Mouse (Mus musculus) neural tube, embryonic 14.5 days (tissue): ENCODE data around the gene Uimc1. TPM values are rescaled to one million over a fixed set of nuclear protein-coding genes. Genes with fewer than 3 reads are reported as not detected.

Source experiments
- ATAC-seq: fragments of 200-750 bp; cut with Nextera tagmentation; 2 replicates; pipeline ENCODE4 v1.8.0; 2017; ENCODE audit warnings: low read depth, mild to moderate bottlenecking, moderate TSS enrichment, moderate library complexity
- H3K27ac ChIP-seq: fragments of 300-500 bp; sonication (generic); 2 replicates; pipeline ENCODE4 v1.5.1; 2014; ENCODE audit warnings: low read depth, mild to moderate bottlenecking, control low read depth, low read length, moderate library complexity, mixed read lengths
- H3K27me3 ChIP-seq: fragments of 300-500 bp; sonication (generic); 2 replicates; pipeline ENCODE4 v1.6.1; 2014; ENCODE audit warnings: low read length; ENCODE audit not compliant: control insufficient read depth, insufficient read depth
- H3K36me3 ChIP-seq: fragments of 300-500 bp; sonication (generic); 2 replicates; pipeline ENCODE4 v1.6.1; 2014; ENCODE audit warnings: low read length, mixed read lengths; ENCODE audit not compliant: control insufficient read depth, insufficient read depth
- H3K4me1 ChIP-seq: fragments of 300-500 bp; sonication (generic); 2 replicates; pipeline ENCODE4 v1.6.1; 2014; ENCODE audit warnings: low read length; ENCODE audit not compliant: control insufficient read depth, insufficient read depth
- H3K4me2 ChIP-seq: fragments of 300-500 bp; sonication (generic); 2 replicates; pipeline ENCODE4 v1.6.1; 2014; ENCODE audit warnings: mild to moderate bottlenecking, low read depth, low read length, control low read depth
- H3K4me3 ChIP-seq: fragments of 300-500 bp; sonication (generic); 2 replicates; pipeline ENCODE4 v1.5.1; 2014; ENCODE audit warnings: low read depth, low read length, control low read depth, mixed read lengths
- H3K9ac ChIP-seq: fragments of 300-500 bp; sonication (generic); replicated peaks from 2 replicates; pipeline ENCODE4 v1.6.1; 2014; ENCODE audit warnings: low read depth, mild to moderate bottlenecking, control low read depth, low read length, mixed read lengths
- H3K9me3 ChIP-seq: fragments of 300-500 bp; sonication (generic); 2 replicates; pipeline ENCODE4 v1.6.1; 2016; ENCODE audit warnings: low read length; ENCODE audit not compliant: control insufficient read depth
- WGBS: fragments of 180-500 bp; shearing (Covaris S2); extraction: QIAGEN DNeasy Blood & Tissue Kit; methylation state at CpG from one replicate; pipeline ENCODE4 v1.1.7; 2014; 5-methylcytosine and 5-hydroxymethylcytosine counted together
- polyA plus RNA-seq: library from polyadenylated mRNA; unstranded; fragments of >200 nt; fragmentation: Nextera tagmentation; extraction: Ambion mirVana; gene quantifications from 2 replicates; pipeline ENCODE4 v1.2.1, GENCODE M21; 2014

The Uimc1 gene
- polyA plus RNA-seq, 1 experiment from 2014 or later, result 20.6 TPM

- Histone ChIP-seq H3K4me2 (no peak overlapping the region), H3K27me3 (no peaks in the 10 kb centered on the region), H3K9ac (no peak overlapping the region), H3K36me3 (no peaks in the 10 kb centered on the region), H3K27ac (no peak overlapping the region), H3K4me1 (no peaks in the 10 kb centered on the region), H3K9me3 (no peaks in the 10 kb centered on the region), H3K4me3 (no peak overlapping the region)
- no peak for ATAC-seq
- 71% methylated on average over 7 of the region's 7 CpGs for WGBS
Measured at GRCm38 (mm10) chr13:55069719-55070118, 30.4 kb downstream of the Uimc1 start.

GRCm38 (mm10) chr13:55063276-55063675, 36.8 kb downstream of the Uimc1 start:
- Histone ChIP-seq H3K9me3 (no peaks in the 10 kb centered on the region), H3K4me3 (no peak overlapping the region), H3K4me2 (no peak overlapping the region), H3K36me3 (no peaks in the 10 kb centered on the region), H3K27ac (no peak overlapping the region), H3K27me3 (no peaks in the 10 kb centered on the region), H3K4me1 (no peaks in the 10 kb centered on the region), H3K9ac (no peak overlapping the region)
- ATAC-seq, result no peak
- 84% methylated on average over 2 of the region's 2 CpGs for WGBS

- no peak for ATAC-seq
- Histone ChIP-seq H3K27ac (no peak overlapping the region), H3K4me3 (no peak overlapping the region), H3K9ac (no peak overlapping the region), H3K4me1 (no peaks in the 10 kb centered on the region), H3K4me2 (no peak overlapping the region), H3K36me3 (no peaks in the 10 kb centered on the region), H3K27me3 (no peaks in the 10 kb centered on the region), H3K9me3 (no peaks in the 10 kb centered on the region)
- 98% methylated on average over 2 of the region's 2 CpGs for WGBS
Measured at GRCm38 (mm10) chr13:55058042-55058441, 42.1 kb downstream of the Uimc1 start.

- Histone ChIP-seq H3K9me3 (no peaks in the 10 kb centered on the region), H3K27ac (no peak overlapping the region), H3K4me3 (no peak overlapping the region), H3K36me3 (0 out of 2 replicates have a peak, but pooled peaks cover 4% of the 10 kb centered on the region), H3K4me1 (no peaks in the 10 kb centered on the region), H3K27me3 (no peaks in the 10 kb centered on the region), H3K9ac (no peak overlapping the region), H3K4me2 (no peak overlapping the region)
- ATAC-seq, result no peak
- WGBS, result 44% methylated on average over 3 of the region's 3 CpGs
Measured at GRCm38 (mm10) chr13:55047706-55048105, 52.4 kb downstream of the Uimc1 start.

- no peak overlapping the region for H3K27ac ChIP-seq
- no peaks in the 10 kb centered on the region for H3K4me1 ChIP-seq
- no peak overlapping the region for H3K4me2 ChIP-seq
- ATAC-seq, result no peak
- no peaks in the 10 kb centered on the region for H3K27me3 ChIP-seq
- WGBS, result 96% methylated on average over 2 of the region's 2 CpGs
- H3K9me3 ChIP-seq, result no peaks in the 10 kb centered on the region
- H3K9ac ChIP-seq, result no peak overlapping the region
- no peaks in the 10 kb centered on the region for H3K36me3 ChIP-seq
- H3K4me3 ChIP-seq, result no peak overlapping the region
Measured at GRCm38 (mm10) chr13:55040016-55040415, 60.1 kb downstream of the Uimc1 start.

GRCm38 (mm10) chr13:55024215-55024614, 75.9 kb downstream of the Uimc1 start:
- Histone ChIP-seq H3K36me3 (peaks cover 3% of the 10 kb centered on the region; the same call in 1 of the 2 replicates), H3K4me2 (no peak overlapping the region), H3K4me3 (no peak overlapping the region), H3K27ac (no peak overlapping the region), H3K9ac (no peak overlapping the region), H3K4me1 (no peaks in the 10 kb centered on the region), H3K9me3 (no peaks in the 10 kb centered on the region), H3K27me3 (no peaks in the 10 kb centered on the region)
- 93% methylated on average over 2 of the region's 2 CpGs for whole genome bisulfite sequencing
- ATAC-seq, result no peak

- no peaks in the 10 kb centered on the region for H3K4me1 ChIP-seq
- H3K9me3 ChIP-seq, result no peaks in the 10 kb centered on the region
- ATAC-seq, result no peak
- no peak overlapping the region for H3K4me2 ChIP-seq
- no peak overlapping the region for H3K27ac ChIP-seq
- no peak overlapping the region for H3K4me3 ChIP-seq
- no peaks in the 10 kb centered on the region for H3K27me3 ChIP-seq
- H3K9ac ChIP-seq, result no peak overlapping the region
- 76% methylated on average over 9 of the region's 9 CpGs for WGBS
- H3K36me3 ChIP-seq, result no peaks in the 10 kb centered on the region
Measured at GRCm38 (mm10) chr13:55022715-55023114, 77.4 kb downstream of the Uimc1 start.

GRCm38 (mm10) chr13:55022256-55022655, 77.8 kb downstream of the Uimc1 start:
- H3K4me3 ChIP-seq, result no peak overlapping the region
- no peaks in the 10 kb centered on the region for H3K36me3 ChIP-seq
- H3K27me3 ChIP-seq, result no peaks in the 10 kb centered on the region
- H3K9ac ChIP-seq, result no peak overlapping the region
- H3K4me2 ChIP-seq, result no peak overlapping the region
- no peaks in the 10 kb centered on the region for H3K9me3 ChIP-seq
- WGBS, result 25% methylated on average over 4 of the region's 4 CpGs
- no peaks in the 10 kb centered on the region for H3K4me1 ChIP-seq
- no peak for ATAC-seq
- H3K27ac ChIP-seq, result no peak overlapping the region

GRCm38 (mm10) chr13:55021194-55021779, 78.8 kb downstream of the Uimc1 start, which contains the start of gene Hk3:
Gene Hk3, minus strand, starts transcription at chr13:55021385.
- Histone ChIP-seq H3K4me3 (no peak within 1 kb of the TSS), H3K27me3 (no peaks in the 10 kb centered on the region), H3K9ac (no peak within 1 kb of the TSS), H3K4me1 (no peaks in the 10 kb centered on the region), H3K9me3 (no peaks in the 10 kb centered on the region), H3K4me2 (no peak within 1 kb of the TSS), H3K36me3 (no peaks in the 10 kb centered on the region), H3K27ac (no peak within 1 kb of the TSS)
- WGBS, result 91% methylated on average over 13 of the region's 13 CpGs
- no peak for ATAC-seq
